Mouse (Mus musculus) heart, adult 9 months (tissue): ENCODE measurements around the gene Cebpe.
A peak's percentile ranks its signal among the peaks of the same experiment; 100 is the strongest.

ENCODE experiments used
- DNase-seq, 2 experiments: peaks; one replicate each; pipeline ENCODE4 v3.0.0; 2022; ENCODE audit warnings: low spot score in 2 of 2

Cebpe gene

DNA sequence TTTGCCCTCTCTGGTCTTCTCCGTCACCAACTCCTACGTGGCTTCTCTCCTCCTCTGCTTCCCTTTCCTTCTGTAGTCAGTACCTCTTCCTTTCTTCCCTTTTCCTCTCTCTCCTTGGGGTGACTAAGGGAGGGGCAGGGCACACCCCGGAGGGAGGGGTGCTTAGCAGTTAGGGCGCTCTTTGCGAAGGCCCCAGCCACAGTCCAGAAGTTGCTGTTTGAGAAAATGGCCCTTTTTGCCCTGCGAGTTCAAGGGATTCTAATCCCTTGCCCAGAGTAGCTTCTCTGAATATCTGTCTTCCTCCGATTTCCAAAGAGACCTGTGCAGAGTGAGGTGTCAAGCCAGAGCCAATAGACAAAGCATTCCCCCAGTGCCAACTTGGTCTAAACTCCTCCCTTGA lies at the start of gene Cebpe:
Cebpe (minus strand) TSS at position 101 of the 400 bp plus-strand sequence.
- DNase-seq: no peak

GRCm38 (mm10) chr14:54756382-54756781 lies 44.4 kb upstream of the Cebpe start:
- DNase-seq: peak in 1 of 2 experiments; percentile 41

GRCm38 (mm10) chr14:54754602-54755018 lies 42.6 kb upstream of the Cebpe start:
- DNase-seq: peak; percentile 48 to 62

DNA sequence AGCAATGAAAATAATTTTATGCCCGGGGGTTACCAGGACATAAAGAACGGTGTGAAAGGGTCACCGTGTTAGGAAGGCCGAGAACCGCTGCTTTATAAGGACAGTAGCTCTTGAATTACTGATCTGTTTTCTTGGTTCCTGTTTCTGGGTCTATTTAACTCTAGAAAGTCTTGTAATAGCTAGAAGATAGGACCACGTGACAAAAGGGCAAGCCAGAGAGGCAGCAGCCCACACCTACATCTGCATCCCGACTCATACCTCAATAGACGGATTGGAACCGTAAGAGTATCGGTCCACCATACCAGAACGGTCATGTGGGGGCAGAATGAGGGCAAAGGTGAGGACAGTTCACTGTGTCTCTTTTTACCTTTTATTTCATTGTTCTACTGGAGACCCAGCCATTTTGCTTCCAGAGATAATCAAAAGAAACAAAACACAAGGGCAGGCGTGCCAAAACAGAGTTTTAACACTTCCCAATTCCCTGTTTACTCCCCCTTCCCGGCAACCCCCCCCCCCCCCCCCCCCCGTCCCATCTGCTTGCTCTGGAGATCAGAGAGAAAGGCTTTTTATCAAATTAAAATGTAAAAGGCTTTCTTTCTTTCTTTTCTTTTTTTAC lies 42.1 kb upstream of the Cebpe start:
- DNase-seq: no peak

GRCm38 (mm10) chr14:54752938-54753337 lies 41.0 kb upstream of the Cebpe start:
- no peak for DNase-seq

GRCm38 (mm10) chr14:54751768-54752167 lies 39.8 kb upstream of the Cebpe start:
- DNase-seq: no peak

DNA sequence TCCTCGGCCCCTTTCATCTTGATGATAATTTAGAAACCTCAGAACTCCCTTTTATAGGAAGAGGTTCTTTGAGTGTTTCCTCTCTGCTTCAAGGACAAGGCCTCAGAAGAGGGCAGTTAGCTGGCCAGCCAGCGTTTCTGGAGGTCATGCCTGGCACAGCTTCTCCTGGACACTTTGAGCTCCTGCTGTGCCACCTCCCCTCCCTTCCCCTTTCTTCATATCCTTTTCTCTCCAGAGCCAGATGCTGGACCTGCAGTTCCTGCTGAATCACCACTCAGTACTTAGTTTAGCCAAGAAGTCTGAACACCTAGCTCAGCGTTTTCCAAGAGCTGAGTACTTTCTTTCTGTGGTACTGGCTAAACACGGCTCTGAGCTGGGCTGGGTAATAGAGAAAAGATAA lies 37.3 kb upstream of the Cebpe start:
- peak; percentile 26 to 41 for DNase-seq

DNA sequence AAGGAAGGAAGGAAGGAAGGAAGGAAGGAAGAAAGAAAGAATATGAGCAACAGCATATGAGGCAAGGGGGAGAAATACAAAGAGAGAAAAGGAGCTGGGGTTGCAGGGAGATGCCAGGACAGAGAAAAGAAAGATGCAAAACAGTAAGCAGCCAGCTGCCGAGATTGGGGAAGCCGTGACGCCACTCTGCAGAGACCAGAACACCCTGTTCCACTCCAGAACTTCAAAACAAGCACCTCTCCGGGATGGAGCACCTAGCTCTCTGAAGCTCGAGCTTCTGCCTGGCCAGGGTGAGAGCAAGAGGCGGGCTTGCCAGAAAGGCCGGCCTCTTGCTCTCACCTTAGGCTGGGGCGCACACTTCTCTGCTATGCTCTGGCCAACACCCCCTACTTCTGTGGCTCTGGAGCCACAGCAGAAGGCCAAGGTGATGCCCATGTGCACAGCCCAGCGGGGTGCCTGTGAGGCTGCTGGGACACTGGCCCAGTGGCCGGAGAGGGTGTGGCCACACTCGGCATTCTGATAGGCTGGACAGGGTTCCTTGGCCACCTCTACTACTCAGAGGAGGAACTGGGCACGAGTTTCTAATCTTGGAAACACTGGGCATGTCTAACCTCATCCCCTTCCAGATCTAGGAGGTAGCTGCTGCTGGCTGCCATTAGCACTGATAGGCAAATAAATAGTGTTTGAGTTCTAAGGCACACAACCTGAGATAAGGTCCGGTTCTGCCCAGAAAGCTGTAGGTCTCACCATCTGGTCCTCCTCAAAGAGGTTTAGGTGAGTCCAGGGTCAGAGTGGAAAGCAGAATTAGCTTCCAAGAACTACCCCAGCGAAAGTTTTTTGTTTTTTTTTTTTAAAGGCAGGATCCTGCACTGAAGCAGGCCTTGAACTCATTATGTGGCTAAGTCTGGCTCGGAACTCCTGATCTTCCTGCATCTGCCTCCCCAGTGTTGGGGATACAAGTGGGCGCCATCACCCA lies 36.3 kb upstream of the Cebpe start:
- DNase-seq: peak; percentile 74 to 75

GRCm38 (mm10) chr14:54746038-54746437 lies 34.1 kb upstream of the Cebpe start:
- no peak for DNase-seq

- DNase-seq: no peak
Observed at GRCm38 (mm10) chr14:54744473-54744872, 32.5 kb upstream of the Cebpe start.

GRCm38 (mm10) chr14:54742375-54742774 lies 30.4 kb upstream of the Cebpe start:
- no peak for DNase-seq

DNA sequence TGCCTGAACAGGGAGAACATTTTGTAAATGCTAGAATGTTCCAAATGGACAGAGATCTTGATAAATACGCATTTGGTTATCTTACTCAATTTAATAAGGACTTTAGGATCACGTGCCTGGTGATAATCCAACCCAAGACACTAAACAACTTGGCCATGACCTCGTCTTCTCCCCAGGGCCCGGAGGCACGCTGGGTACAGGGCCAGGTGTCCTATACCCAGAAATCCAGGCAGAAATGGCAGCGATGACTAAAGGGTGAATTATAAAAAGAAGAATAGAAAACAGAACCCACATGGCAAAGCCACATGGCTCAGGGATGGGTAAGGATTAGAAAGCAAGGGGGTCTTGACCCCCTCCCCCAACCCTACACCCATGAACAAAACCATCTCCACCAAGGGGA lies 29.7 kb upstream of the Cebpe start:
- DNase-seq: no peak

GRCm38 (mm10) chr14:54737634-54738033 lies 25.7 kb upstream of the Cebpe start:
- no peak for DNase-seq

GRCm38 (mm10) chr14:54736555-54737552 lies 24.9 kb upstream of the Cebpe start:
- no peak for DNase-seq

GRCm38 (mm10) chr14:54735221-54735620 lies 23.2 kb upstream of the Cebpe start:
- DNase-seq: no peak

- DNase-seq: no peak
Observed at GRCm38 (mm10) chr14:54734004-54734403, 22.0 kb upstream of the Cebpe start.

DNA sequence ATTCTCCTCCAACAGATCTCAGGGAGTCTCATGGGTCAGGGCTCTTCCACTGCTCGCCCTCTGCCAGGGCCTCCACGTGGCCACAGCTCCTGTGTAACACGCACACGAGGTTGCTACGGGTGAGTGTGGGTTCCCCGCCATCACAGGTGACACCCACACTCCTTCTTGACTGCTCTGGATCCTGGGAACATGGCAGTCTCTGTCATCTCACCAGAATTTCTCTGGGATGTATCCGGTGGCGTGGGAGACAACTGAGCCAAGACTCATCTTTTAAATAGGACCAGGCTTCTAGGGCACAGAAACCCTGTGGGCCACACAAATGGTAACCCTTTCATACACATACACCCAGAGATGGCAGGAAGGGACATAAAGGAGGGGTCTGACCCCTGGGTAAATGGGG lies 20.2 kb upstream of the Cebpe start:
- no peak for DNase-seq

DNA sequence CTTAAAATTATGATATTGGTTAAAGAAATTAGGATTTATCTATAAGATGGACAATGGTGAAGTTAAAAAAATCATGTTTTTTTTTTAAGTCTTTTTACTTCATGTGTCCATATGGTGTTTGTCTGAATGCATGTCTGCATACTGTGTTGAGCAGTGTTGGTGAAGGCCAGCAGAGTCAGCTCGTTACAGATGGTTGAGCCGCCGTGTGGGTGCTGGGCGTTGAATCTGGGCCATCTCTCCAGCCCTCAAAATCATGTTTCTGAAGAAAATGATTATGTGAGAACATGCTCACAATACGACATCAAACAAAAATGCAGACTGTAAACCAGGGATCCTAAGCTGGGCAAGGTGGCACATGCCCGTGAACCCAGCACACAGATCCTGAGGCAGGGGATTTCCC lies 18.3 kb upstream of the Cebpe start:
- no peak for DNase-seq

DNA sequence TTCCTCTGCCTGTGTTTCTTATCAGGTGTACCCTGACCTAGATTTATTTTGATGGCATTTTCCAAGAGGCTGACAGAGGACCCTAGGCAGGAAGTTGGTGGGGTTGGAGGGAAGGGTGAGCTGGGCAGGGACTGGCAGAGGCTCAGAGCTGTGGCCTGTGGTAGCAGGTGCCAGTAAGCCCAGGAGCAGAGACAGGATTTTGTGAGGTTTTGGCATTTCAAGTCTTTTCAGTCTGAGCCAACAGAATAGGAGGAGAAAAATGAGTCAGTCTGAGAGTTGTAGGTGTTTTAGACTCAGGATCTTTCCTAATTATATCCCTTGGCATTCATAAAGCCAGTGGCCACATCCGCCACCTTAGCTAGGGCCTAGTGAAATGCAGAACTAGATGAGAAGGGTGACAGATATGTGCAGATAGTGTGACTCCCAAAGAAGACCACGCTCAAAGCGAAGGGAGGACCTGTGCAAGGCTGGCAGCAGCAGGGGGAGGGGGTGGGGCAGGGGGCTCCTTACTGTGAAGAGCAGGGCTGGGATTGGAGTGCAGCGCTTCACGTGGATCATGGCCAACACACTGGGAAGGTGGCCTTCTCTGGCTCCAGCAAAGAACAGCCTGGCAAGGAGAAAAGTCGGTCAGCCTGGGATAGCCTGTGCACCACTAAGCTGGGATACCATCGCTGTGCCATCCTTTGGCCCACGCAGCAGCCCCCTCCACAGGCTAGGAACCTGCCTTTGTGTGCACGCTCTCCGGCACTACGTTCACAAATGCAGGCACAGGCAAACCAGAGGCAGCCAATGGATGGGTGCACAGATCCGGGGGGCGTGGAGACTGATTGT lies 17.1 kb upstream of the Cebpe start:
- no peak for DNase-seq

- no peak for DNase-seq
Observed at GRCm38 (mm10) chr14:54727565-54727964, 15.6 kb upstream of the Cebpe start.

- DNase-seq: no peak
Observed at GRCm38 (mm10) chr14:54724049-54724448, 12.1 kb upstream of the Cebpe start.
